Mouse (Mus musculus) heart, adult 2 months (tissue): ENCODE results near the gene Cox11.

Source experiments
- CTCF ChIP-seq: fragments of 200-600 bp; IDR thresholded peaks from 2 replicates; pipeline ENCODE4 v1.8.1; 2022; ENCODE audit warnings: antibody characterized with exemption, mild to moderate bottlenecking, moderate library complexity
- EP300 ChIP-seq: fragments of 200-500 bp; IDR thresholded peaks from 2 replicates; pipeline ENCODE4 v1.6.1; 2011; ENCODE audit warnings: low read depth, low read length, control low read depth; ENCODE audit not compliant: insufficient read depth
- POLR2A ChIP-seq: fragments of 200-500 bp; IDR thresholded peaks from 2 replicates; pipeline ENCODE4 v1.6.1; 2011; ENCODE audit warnings: mild to moderate bottlenecking, low read depth, low read length, control low read depth; ENCODE audit not compliant: insufficient read depth

DNA sequence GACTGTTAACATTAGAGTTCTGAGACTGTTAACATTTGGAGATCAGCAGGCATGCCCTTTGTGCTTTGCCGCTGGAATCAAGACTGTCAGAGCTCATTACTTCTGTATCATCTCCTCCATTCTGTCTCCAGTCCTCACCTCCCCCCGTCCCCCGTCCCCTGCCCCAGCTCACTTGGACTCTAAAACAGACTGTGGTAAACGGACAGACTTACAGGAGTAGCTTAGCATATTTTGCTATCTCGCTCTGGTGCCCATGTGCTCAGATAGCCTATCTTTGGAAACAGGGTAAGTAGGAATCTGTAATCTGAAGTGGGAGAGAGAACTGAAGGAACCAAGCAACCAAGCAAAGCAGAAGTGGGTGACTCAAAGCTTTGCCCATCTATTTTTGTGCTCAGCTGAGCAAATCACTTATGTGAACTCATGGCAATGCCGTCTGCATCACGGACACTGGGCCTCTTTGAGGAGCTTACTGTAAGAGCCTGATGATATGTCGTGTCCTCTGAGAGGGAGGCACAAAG, 39.9 kb downstream of the Cox11 start:
- TF ChIP-seq POLR2A: no peak
- no peak for TF ChIP-seq CTCF
- TF ChIP-seq EP300: no peak
